Mouse (Mus musculus) forebrain, embryonic 14.5 days (tissue): ENCODE measurements at regions not wholly inside any gene's neighbourhood (a gene's known extent, or its start where the extent isn't known, plus 50 kb on each side); places are given as distances from the start of the nearest gene placed in this dataset.

Experiments
- ATAC-seq: fragments of 200-750 bp; cut with Nextera tagmentation; 2 replicates; pipeline ENCODE4 v1.8.0; 2017; ENCODE audit warnings: mild to moderate bottlenecking, moderate library complexity
- DNase-seq: peaks from one replicate; pipeline ENCODE4 v3.0.0-alpha.2; 2015; ENCODE audit warnings: low spot score
- H3K27ac ChIP-seq: fragments of 300-500 bp; sonication (generic); 2 replicates; pipeline ENCODE4 v1.5.1; 2014; ENCODE audit warnings: low read depth, mild to moderate bottlenecking, control low read depth, low read length, moderate library complexity
- H3K27me3 ChIP-seq: fragments of 300-500 bp; sonication (generic); replicated peaks from 2 replicates; pipeline ENCODE4 v1.6.1; 2014; ENCODE audit warnings: low read length, control low read depth, mixed read lengths; ENCODE audit not compliant: control insufficient read depth, insufficient read depth
- H3K36me3 ChIP-seq: fragments of 300-500 bp; sonication (generic); 2 replicates; pipeline ENCODE4 v1.6.1; 2014; ENCODE audit warnings: low read length, control low read depth; ENCODE audit not compliant: control insufficient read depth, insufficient read depth
- H3K4me1 ChIP-seq: fragments of 300-500 bp; sonication (generic); 2 replicates; pipeline ENCODE4 v1.6.1; 2014; ENCODE audit warnings: antibody characterized with exemption, low read length, control low read depth; ENCODE audit not compliant: control insufficient read depth, insufficient read depth
- H3K4me2 ChIP-seq: fragments of 300-500 bp; sonication (generic); 2 replicates; pipeline ENCODE4 v1.6.1; 2014; ENCODE audit warnings: mild to moderate bottlenecking, control low read depth, low read length
- H3K4me3 ChIP-seq: fragments of 300-500 bp; sonication (generic); 2 replicates; pipeline ENCODE4 v1.5.1; 2014; ENCODE audit warnings: low read depth, low read length, control low read depth
- H3K9ac ChIP-seq: fragments of 300-500 bp; sonication (generic); 2 replicates; pipeline ENCODE4 v1.6.1; 2014; ENCODE audit warnings: mild to moderate bottlenecking, low read length, control low read depth, moderate library complexity
- H3K9me3 ChIP-seq: fragments of 300-500 bp; sonication (generic); replicated peaks from 2 replicates; pipeline ENCODE4 v1.6.1; 2016; ENCODE audit warnings: low read length, control low read depth, mixed read lengths; ENCODE audit not compliant: control insufficient read depth
- WGBS: fragments of 180-500 bp; shearing (Covaris S2); extraction: QIAGEN DNeasy Blood & Tissue Kit; methylation state at CpG from one replicate; pipeline ENCODE4 v1.1.7; 2014; 5-methylcytosine and 5-hydroxymethylcytosine counted together

DNA sequence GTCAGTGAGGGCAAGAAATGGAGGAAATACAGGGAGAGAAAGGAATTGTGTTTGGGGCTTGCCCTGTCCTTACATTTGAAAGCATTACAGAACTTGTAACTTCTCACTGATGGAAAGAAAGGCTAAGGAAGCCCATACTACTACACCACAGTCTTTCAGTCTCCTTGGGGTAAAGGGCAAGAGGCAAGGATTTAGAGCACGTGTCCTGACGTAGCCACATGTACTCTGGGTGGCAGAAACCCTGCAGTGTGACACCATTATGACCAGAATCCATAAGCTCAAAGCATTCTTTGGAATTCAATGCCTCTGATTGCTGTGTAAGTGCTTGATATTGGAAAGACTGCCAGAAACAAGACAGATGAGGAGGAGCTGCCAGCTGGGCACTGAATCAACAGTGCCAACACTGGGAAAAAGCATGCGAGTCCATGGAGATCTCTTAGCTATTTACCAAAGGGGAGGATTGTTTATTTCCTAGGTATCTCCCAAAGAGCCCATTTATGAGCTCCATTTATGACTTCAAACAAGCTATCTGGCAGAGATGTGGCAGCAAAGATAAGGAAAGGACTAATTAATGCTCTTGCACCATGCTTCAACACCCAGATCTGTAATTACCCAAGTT lies 391.2 kb upstream of the Nt5c1b start:
- H3K4me3 ChIP-seq = no peak overlapping the region
- H3K36me3 ChIP-seq = no peaks in the 10 kb centered on the region
- no peaks in the 10 kb centered on the region for H3K27me3 ChIP-seq
- no peaks in the 10 kb centered on the region for H3K9me3 ChIP-seq
- H3K27ac ChIP-seq = no peak overlapping the region
- 51% methylated on average over 3 of the region's 3 CpGs for WGBS
- DNase-seq (peak; percentile 71), ATAC-seq (peak; percentile 75)
- no peak overlapping the region for H3K9ac ChIP-seq
- H3K4me2 ChIP-seq = no peak overlapping the region
- no peaks in the 10 kb centered on the region for H3K4me1 ChIP-seq

DNA sequence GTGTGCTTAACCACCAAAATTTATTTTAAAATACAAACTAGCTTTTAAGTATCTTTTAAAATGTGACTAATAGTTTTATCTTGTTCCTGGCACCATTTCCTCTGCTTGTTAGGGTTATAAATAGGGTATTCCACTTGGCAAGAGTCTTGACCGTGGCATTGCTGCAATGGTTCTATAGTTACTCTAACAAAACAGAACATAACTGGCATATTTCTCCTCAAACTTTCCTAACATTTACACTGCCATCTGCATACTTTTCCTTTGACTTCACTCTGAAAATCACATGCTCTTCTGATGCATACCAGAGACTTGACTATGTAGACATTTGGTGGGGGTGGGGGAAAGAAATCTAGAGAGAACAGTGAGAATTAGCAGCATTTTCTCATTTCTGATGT lies 390.7 kb upstream of the Nt5c1b start:
- H3K27me3 ChIP-seq = no peaks in the 10 kb centered on the region
- no peak overlapping the region for H3K9ac ChIP-seq
- ATAC-seq (peak; percentile 32; the same call in 1 of the 2 replicates), DNase-seq (peak; percentile 20)
- H3K9me3 ChIP-seq = no peaks in the 10 kb centered on the region
- no peak overlapping the region for H3K27ac ChIP-seq
- H3K36me3 ChIP-seq = no peaks in the 10 kb centered on the region
- no peaks in the 10 kb centered on the region for H3K4me1 ChIP-seq
- H3K4me2 ChIP-seq = no peak overlapping the region
- no peak overlapping the region for H3K4me3 ChIP-seq
- WGBS = 57% methylated on average over 1 of the region's 1 CpGs

DNA sequence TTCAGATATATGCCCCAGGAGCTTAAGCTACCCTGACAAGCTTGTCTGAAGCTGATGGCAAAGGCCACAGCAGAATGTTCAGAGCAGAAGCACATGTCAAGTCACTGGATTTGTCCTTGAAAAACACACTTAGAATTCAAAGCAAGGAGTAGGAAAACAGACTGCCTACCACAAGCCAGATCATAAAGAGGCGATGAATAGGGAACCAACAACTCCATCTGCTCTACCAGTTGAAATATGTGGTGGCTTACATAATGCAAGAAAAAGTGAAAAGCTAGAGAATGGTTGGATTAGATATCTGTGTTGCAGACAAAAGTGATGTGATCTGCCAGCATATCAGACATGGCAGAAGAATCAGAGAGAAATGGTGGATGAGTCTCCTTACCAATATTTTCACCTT lies 378.5 kb upstream of the Nt5c1b start:
- H3K9me3 ChIP-seq = no peaks in the 10 kb centered on the region
- H3K4me2 ChIP-seq = no peak overlapping the region
- ATAC-seq (no peak), DNase-seq (no peak)
- 83% methylated on average over 1 of the region's 1 CpGs for WGBS
- no peaks in the 10 kb centered on the region for H3K36me3 ChIP-seq
- no peak overlapping the region for H3K27ac ChIP-seq
- H3K27me3 ChIP-seq = no peaks in the 10 kb centered on the region
- no peaks in the 10 kb centered on the region for H3K4me1 ChIP-seq
- no peak overlapping the region for H3K4me3 ChIP-seq
- no peak overlapping the region for H3K9ac ChIP-seq

DNA sequence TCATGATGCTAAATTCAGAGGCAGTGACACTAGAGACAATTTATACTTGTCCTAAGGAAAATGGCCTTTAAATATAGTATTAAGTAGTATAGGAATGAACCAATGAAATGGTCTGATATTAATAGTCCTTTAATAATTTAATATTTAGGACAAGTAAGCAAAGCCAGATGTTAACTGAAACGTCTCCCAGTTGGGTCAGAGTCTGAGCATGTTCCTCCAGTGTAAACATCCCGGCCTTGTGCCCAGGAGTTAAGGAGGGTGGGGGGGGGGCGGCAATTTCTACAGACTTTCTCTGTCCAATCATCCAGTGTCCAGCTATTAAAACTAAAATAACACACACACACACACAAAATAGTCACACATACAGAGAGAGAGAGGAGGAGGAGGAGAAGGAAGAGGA lies 374.1 kb upstream of the Nt5c1b start:
- Histone ChIP-seq H3K4me2 (no peak overlapping the region), H3K4me1 (no peaks in the 10 kb centered on the region), H3K9ac (no peak overlapping the region), H3K4me3 (no peak overlapping the region), H3K27me3 (no peaks in the 10 kb centered on the region), H3K9me3 (no peaks in the 10 kb centered on the region), H3K36me3 (no peaks in the 10 kb centered on the region), H3K27ac (no peak overlapping the region)
- ATAC-seq (no peak), DNase-seq (no peak)
- WGBS = 72% methylated on average over 3 of the region's 3 CpGs

DNA sequence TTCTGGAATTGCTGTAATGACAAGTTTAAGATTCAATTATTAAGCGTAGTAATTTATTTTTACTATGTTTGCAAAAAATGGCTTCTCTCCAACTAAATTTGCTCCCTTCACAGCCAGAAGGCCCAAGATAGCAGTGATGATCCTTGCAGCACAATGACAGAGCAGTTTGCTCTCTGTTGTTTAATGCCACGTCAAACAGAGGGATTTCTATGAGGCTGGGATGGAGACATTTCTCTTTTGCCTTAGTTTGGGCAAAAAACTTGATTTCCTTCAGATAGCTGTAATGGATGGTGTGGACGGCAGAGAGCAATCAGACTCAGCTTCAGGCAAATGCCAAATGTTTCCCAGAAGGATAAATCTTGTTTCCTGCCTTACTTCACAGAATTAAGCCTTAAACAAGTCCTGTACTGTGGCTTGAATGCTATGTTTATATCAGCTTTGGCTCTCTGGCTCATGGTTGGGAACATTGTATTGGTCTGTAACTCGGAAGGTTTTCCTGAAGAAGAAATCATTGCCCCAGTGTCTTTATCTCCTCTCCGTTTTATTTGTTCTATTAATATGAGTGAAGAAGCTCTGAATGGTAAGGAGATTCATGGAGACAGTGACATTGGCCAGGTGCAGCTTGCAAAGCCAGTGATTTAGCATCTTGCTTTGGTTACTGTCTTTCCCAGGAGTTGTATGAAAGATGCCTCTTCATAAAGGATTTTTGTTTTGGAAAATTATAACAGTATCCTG lies 373.2 kb upstream of the Nt5c1b start:
- no peak overlapping the region for H3K9ac ChIP-seq
- DNase-seq (no peak), ATAC-seq (no peak)
- no peak overlapping the region for H3K4me3 ChIP-seq
- no peaks in the 10 kb centered on the region for H3K36me3 ChIP-seq
- H3K4me2 ChIP-seq = no peak overlapping the region
- no peaks in the 10 kb centered on the region for H3K4me1 ChIP-seq
- H3K27ac ChIP-seq = no peak overlapping the region
- H3K27me3 ChIP-seq = no peaks in the 10 kb centered on the region
- 80% methylated on average over 5 of the region's 5 CpGs for WGBS
- no peaks in the 10 kb centered on the region for H3K9me3 ChIP-seq

DNA sequence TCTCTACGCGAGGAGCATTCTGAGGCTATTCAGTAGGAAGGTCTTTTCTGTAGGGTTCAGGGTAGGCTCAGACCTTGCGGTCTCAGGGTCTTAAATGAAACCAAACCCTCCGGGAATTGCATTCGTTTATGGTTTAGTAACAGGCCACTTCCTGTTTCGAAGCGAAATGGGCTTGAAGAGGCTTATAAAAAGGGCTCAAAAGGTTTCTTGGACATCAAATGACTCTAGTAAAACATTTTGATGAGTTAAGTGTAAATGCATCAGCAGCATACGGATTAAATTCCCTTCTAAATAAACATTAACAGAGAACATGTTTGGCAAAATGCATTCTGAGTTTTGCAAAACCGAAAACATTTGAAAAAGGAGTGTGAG lies 372.6 kb upstream of the Nt5c1b start:
- DNase-seq (no peak), ATAC-seq (no peak)
- Histone ChIP-seq H3K4me3 (no peak overlapping the region), H3K27ac (no peak overlapping the region), H3K4me2 (no peak overlapping the region), H3K9me3 (no peaks in the 10 kb centered on the region), H3K9ac (no peak overlapping the region), H3K27me3 (no peaks in the 10 kb centered on the region), H3K4me1 (no peaks in the 10 kb centered on the region), H3K36me3 (no peaks in the 10 kb centered on the region)
- WGBS = 83% methylated on average over 9 of the region's 9 CpGs

DNA sequence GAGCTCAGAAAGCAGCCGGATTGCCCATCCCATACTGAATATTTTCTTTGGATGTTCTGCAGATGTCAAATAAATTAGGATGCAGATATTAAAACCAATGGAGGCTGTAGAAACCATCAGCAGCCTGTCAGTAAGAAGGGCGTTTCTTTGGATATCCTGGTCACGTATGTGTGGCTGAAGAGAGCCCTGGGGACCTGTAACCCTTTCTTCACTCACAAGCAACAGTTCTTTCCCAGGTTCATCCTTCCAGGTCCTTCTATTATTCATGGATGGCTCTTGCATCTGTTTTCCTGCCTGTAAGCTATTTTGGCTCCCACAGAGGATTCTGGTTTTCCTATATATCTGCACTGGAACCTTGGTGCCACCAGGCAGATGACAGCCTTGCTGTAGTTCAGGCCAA lies 372.2 kb upstream of the Nt5c1b start:
- WGBS = 77% methylated on average over 3 of the region's 3 CpGs
- H3K36me3 ChIP-seq = no peaks in the 10 kb centered on the region
- no peaks in the 10 kb centered on the region for H3K4me1 ChIP-seq
- no peak overlapping the region for H3K4me3 ChIP-seq
- no peak for DNase-seq
- H3K9me3 ChIP-seq = no peaks in the 10 kb centered on the region
- no peak overlapping the region for H3K27ac ChIP-seq
- ATAC-seq = no peak
- no peaks in the 10 kb centered on the region for H3K27me3 ChIP-seq
- H3K4me2 ChIP-seq = no peak overlapping the region
- no peak overlapping the region for H3K9ac ChIP-seq

DNA sequence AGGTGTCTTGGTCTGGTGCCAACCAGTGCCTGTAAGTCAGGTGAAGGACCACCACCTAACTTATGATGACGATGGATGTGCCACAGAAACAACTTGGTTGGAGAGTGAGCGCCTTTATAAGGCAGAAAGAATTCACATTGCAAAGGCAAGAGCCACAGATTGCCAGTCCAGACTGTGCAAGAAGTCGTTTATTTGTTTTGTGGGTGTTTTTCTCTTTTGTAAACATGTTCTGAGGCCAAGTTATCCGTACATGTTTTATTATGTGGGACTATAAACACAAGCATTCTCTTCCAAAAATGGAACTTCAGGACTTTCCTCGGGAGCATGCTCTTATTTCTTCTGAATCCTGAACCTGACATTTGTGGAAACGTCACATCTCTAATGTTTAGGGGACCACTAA lies 369.8 kb upstream of the Nt5c1b start:
- H3K4me2 ChIP-seq = no peak overlapping the region
- H3K36me3 ChIP-seq = no peaks in the 10 kb centered on the region
- no peaks in the 10 kb centered on the region for H3K27me3 ChIP-seq
- H3K27ac ChIP-seq = no peak overlapping the region
- ATAC-seq = no peak
- WGBS = 82% methylated on average over 6 of the region's 6 CpGs
- H3K9ac ChIP-seq = no peak overlapping the region
- no peaks in the 10 kb centered on the region for H3K9me3 ChIP-seq
- no peak for DNase-seq
- H3K4me1 ChIP-seq = no peaks in the 10 kb centered on the region
- H3K4me3 ChIP-seq = no peak overlapping the region

DNA sequence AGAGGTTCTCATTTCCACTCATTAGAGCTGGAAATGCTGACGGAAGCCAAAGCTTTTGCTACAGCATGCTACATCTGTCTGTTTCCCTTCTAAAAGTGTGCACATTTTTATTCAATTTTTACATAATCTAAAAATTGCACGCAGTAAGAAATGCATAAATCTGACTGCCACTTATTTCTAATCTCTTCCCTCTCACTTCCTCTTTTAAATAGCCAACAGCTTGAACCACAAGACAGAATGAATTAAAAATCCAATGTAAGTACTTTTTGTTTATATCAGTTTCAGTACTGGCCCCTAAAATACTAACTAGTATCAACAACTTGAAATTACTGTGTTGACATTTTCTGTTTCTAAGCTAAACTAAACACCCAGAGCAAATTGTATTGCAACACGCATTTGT lies 361.3 kb upstream of the Nt5c1b start:
- no peak for ATAC-seq
- Histone ChIP-seq H3K4me3 (no peak overlapping the region), H3K27ac (no peak overlapping the region), H3K36me3 (no peaks in the 10 kb centered on the region), H3K27me3 (no peaks in the 10 kb centered on the region), H3K9me3 (no peaks in the 10 kb centered on the region), H3K4me2 (no peak overlapping the region), H3K9ac (no peak overlapping the region), H3K4me1 (no peaks in the 10 kb centered on the region)
- no peak for DNase-seq
- 81% methylated on average over 3 of the region's 3 CpGs for WGBS
